In the genomic region with DNA sequence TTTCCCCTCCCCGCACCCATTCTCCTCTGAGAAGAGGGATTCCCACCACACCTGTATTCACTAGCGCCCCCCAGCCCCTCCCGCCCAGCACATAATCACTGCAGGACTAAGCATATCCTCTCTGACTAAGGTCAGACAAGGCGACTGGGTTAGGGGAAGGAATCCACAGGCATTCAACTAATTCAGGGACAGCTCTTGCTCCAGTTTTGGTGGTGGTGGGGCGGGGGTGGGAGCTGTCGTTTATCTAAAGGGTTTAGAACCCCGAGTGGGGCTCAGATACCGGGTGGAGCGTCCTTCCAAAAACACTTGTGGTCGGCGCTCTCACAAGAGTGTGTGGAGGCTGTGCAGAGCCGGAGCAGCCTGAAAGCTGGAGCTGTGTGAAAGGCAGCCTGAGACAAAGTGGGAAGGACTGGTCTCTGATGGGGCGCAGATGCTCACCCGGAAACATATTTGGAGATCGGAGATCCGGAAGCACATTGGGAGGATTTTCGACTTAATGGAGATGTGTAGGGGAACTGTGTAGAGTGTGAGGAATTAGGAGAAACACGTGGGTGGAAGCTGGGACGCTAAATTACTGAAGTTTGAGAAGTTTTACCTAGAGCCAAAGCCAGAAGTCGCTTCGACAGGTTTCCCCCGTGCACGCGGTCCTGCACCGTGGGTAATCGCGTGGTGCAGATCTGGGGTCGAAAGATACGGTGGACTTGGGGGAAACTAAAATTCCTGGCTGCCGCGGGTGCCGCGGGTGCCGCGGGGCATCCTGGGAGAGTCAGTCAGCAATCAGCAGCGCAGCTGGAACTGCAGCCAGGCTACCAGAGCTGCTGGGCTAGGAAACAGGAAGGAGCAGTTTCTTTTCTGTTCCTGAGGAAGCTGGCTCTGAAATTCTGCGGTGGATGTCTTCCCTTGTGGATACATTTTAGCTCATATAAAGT, we compare ENCODE assay signal across 8 mouse cellular contexts. TPM values are rescaled to one million over a fixed set of nuclear protein-coding genes. Genes with fewer than 3 reads are reported as not detected.
DNase-seq lines count a peak whose midpoint lies in the region; ATAC-seq lines count a peak whose summit lies in the region.

No protein-coding gene starts in this region.

- 0 out of 2 replicates have a peak, but pooled peaks cover 5% of the 10 kb centered on the region for H3K4me1 ChIP-seq in limb, embryonic 13.5 days
- H3K4me1 ChIP-seq in midbrain, embryonic 14.5 days (ENCODE audit: control insufficient read depth, insufficient read depth, low read length): 0 out of 2 replicates have a peak, but pooled peaks cover 2% of the 10 kb centered on the region

- peak overlapping the region; percentile 76 for H3K4me2 ChIP-seq in limb, embryonic 13.5 days (replicated peaks)
- H3K4me2 ChIP-seq in midbrain, embryonic 14.5 days (ENCODE audit: low read length): peak overlapping the region; percentile 83

- H3K9me3 ChIP-seq in limb, embryonic 13.5 days: no peaks in the 10 kb centered on the region
- H3K9me3 ChIP-seq in midbrain, embryonic 14.5 days (ENCODE audit: control insufficient read depth, low read length): no peaks in the 10 kb centered on the region

- ATAC-seq in limb, embryonic 13.5 days (ENCODE audit: low FRiP score, low read depth): peak; percentile 95
- ATAC-seq in midbrain, embryonic 14.5 days (ENCODE audit: low FRiP score, low TSS enrichment): peak; percentile 87

- H3K27me3 ChIP-seq in limb, embryonic 13.5 days: no peaks in the 10 kb centered on the region
- H3K27me3 ChIP-seq in midbrain, embryonic 14.5 days (ENCODE audit: control insufficient read depth, insufficient read depth, low read length): no peaks in the 10 kb centered on the region

- DNase-seq in left cerebral cortex, adult 18-20 months (ENCODE audit: low spot score in 2 of 2): peak; percentile 63 to 69
- no peak for DNase-seq in left cerebral cortex, adult 11 months (ENCODE audit: low spot score)
- DNase-seq in embryo, embryonic 11 days: peak; percentile 89
- DNase-seq in heart, adult 11 months: peak; percentile 98
- peak; percentile 58 for DNase-seq in kidney, adult 11 months
- peak; percentile 83 for DNase-seq in midbrain, embryonic 14.5 days
- peak; percentile 42 to 69 for DNase-seq in spleen, postnatal 10 days (ENCODE audit: low spot score in 2 of 2)

- WGBS in limb, embryonic 13.5 days: under 1% methylated on average over 37 of the region's 37 CpGs
- WGBS in midbrain, embryonic 14.5 days: under 1% methylated on average over 37 of the region's 37 CpGs

- peak overlapping the region; percentile 55 for H3K4me3 ChIP-seq in limb, embryonic 13.5 days
- H3K4me3 ChIP-seq in midbrain, embryonic 14.5 days (replicated peaks; ENCODE audit: low read depth, low read length): peak overlapping the region; percentile 55

- peak overlapping the region; percentile 90 for H3K27ac ChIP-seq in limb, embryonic 13.5 days
- peak overlapping the region; percentile 78 for H3K27ac ChIP-seq in midbrain, embryonic 14.5 days (replicated peaks; ENCODE audit: low read depth, low read length)

- peaks cover 6% of the 10 kb centered on the region; the same call in 1 of the 2 replicates for H3K36me3 ChIP-seq in limb, embryonic 13.5 days
- H3K36me3 ChIP-seq in midbrain, embryonic 14.5 days (ENCODE audit: control insufficient read depth, insufficient read depth, low read length): no peaks in the 10 kb centered on the region

- H3K9ac ChIP-seq in limb, embryonic 13.5 days: peak overlapping the region; percentile 70
- H3K9ac ChIP-seq in midbrain, embryonic 14.5 days (replicated peaks; ENCODE audit: low read length): peak overlapping the region; percentile 59

RNA-seq across cellular contexts. Expression of gene Zfp52, which starts 18.9 kb away (rescaled TPM):
- 1 to 10 TPM; 6.5 to 7.3 TPM for total RNA-seq in left cerebral cortex, adult 18-20 months (2021)
- polyA plus RNA-seq in limb, embryonic 13.5 days (2015; fragmentation: Nextera tagmentation; extraction: Ambion mirVana): 4.9 and 5.1 TPM in 2 replicates
- polyA plus RNA-seq in midbrain, embryonic 14.5 days (2014; fragmentation: Nextera tagmentation; extraction: Ambion mirVana): 1.5 TPM in 2 replicates

RNA-seq across cellular contexts. Expression of gene Zfp53, which starts 27.7 kb away (rescaled TPM):
- total RNA-seq in left cerebral cortex, adult 18-20 months (2021): 1 to 10 TPM; 4.7 to 4.9 TPM
- 12.4 TPM in 2 replicates for polyA plus RNA-seq in limb, embryonic 13.5 days (2015; fragmentation: Nextera tagmentation; extraction: Ambion mirVana)
- polyA plus RNA-seq in midbrain, embryonic 14.5 days (2014; fragmentation: Nextera tagmentation; extraction: Ambion mirVana): 10.9 and 11.4 TPM in 2 replicates

RNA-seq across cellular contexts. Expression of gene Zfp948, which starts 50.3 kb away (rescaled TPM):
- 10 to 100 TPM; 12.6 to 13.0 TPM for total RNA-seq in left cerebral cortex, adult 18-20 months (2021)
- polyA plus RNA-seq in limb, embryonic 13.5 days (2015; fragmentation: Nextera tagmentation; extraction: Ambion mirVana): 16.9 and 17.9 TPM in 2 replicates
- polyA plus RNA-seq in midbrain, embryonic 14.5 days (2014; fragmentation: Nextera tagmentation; extraction: Ambion mirVana): 21.2 and 25.4 TPM in 2 replicates
